Mouse (Mus musculus) olfactory bulb, adult 2 months (tissue): ENCODE results near the gene Emc10. TPM values are rescaled to one million over a fixed set of nuclear protein-coding genes. Genes with fewer than 3 reads are reported as not detected.

Experiments
- H3K27ac ChIP-seq: fragments of 200-500 bp; 2 replicates; pipeline ENCODE4 v1.5.1; 2012; ENCODE audit warnings: low read depth, low read length; ENCODE audit not compliant: insufficient read depth
- H3K4me1 ChIP-seq: fragments of 200-500 bp; 2 replicates; pipeline ENCODE4 v1.6.1; 2012; ENCODE audit warnings: low read length; ENCODE audit not compliant: control insufficient read depth, insufficient read depth
- H3K4me3 ChIP-seq: fragments of 200-500 bp; 2 replicates; pipeline ENCODE4 v1.5.1; 2012; ENCODE audit warnings: mild to moderate bottlenecking, low read depth, low read length, moderate library complexity; ENCODE audit not compliant: insufficient read depth
- CTCF ChIP-seq: fragments of 200-500 bp; IDR thresholded peaks from 2 replicates; pipeline ENCODE4 v1.5.1; 2012; ENCODE audit warnings: low read depth, mild to moderate bottlenecking, low read length, moderate library complexity; ENCODE audit not compliant: insufficient read depth
- POLR2A ChIP-seq: fragments of 200-500 bp; IDR thresholded peaks from 2 replicates; pipeline ENCODE4 v1.6.1; 2012; ENCODE audit warnings: mild to moderate bottlenecking, low read depth, low read length, moderate library complexity; ENCODE audit not compliant: insufficient read depth
- WGBS: fragments of 180-500 bp; shearing (Covaris S2); methylation state at CpG from one replicate; pipeline ENCODE4 v1.1.7; 2018; 5-methylcytosine and 5-hydroxymethylcytosine counted together
- polyA plus RNA-seq: library from polyadenylated mRNA; stranded (reverse); fragments of >200 nt; gene quantifications from 2 replicates; pipeline ENCODE4 v1.2.4, GENCODE M21; 2012; ENCODE audit warnings: low replicate concordance; ENCODE audit not compliant: missing spikeins, insufficient read depth, insufficient read length

Gene Emc10
- polyA plus RNA-seq, 1 experiment = not detected

- H3K4me1 ChIP-seq = peaks cover 10% of the 10 kb centered on the region
- peak overlapping the region; percentile 43 for H3K4me3 ChIP-seq
- no peak overlapping the region for H3K27ac ChIP-seq
- WGBS = 5% methylated on average over 40 of the region's 40 CpGs
- peak; percentile 77; the same call in 1 of the 2 replicates for TF ChIP-seq CTCF
- TF ChIP-seq POLR2A = no peak
Observed at GRCm38 (mm10) chr7:44527483-44528398, 31.4 kb upstream of the Emc10 start.

GRCm38 (mm10) chr7:44526414-44527154 is 30.3 kb upstream of the Emc10 start:
- Histone ChIP-seq H3K4me1 (peaks cover 14% of the 10 kb centered on the region), H3K4me3 (no peak overlapping the region), H3K27ac (no peak overlapping the region)
- 91% methylated on average over 14 of the region's 14 CpGs for WGBS
- TF ChIP-seq CTCF (no peak), POLR2A (no peak)

GRCm38 (mm10) chr7:44525126-44525832 is 28.9 kb upstream of the Emc10 start:
- H3K4me3 ChIP-seq = no peak overlapping the region
- 19% methylated on average over 22 of the region's 22 CpGs for WGBS
- no peak overlapping the region for H3K27ac ChIP-seq
- TF ChIP-seq POLR2A (no peak), CTCF (no peak)
- peaks cover 15% of the 10 kb centered on the region for H3K4me1 ChIP-seq

GRCm38 (mm10) chr7:44524502-44524901 is 28.2 kb upstream of the Emc10 start, which contains the start of gene Mybpc2:
Gene Mybpc2 (minus strand): TSS chr7:44524656.
- TF ChIP-seq CTCF (no peak), POLR2A (no peak)
- Histone ChIP-seq H3K27ac (no peak within 1 kb of the TSS), H3K4me1 (peaks cover 15% of the 10 kb centered on the region), H3K4me3 (no peak within 1 kb of the TSS)
- WGBS = 53% methylated on average over 12 of the region's 12 CpGs

GRCm38 (mm10) chr7:44523056-44523455 is 26.7 kb upstream of the Emc10 start:
- TF ChIP-seq CTCF = no peak
- no peak for TF ChIP-seq POLR2A

GRCm38 (mm10) chr7:44521710-44522109 is 25.4 kb upstream of the Emc10 start:
- H3K4me3 ChIP-seq = no peak overlapping the region
- H3K4me1 ChIP-seq = peaks cover 10% of the 10 kb centered on the region; the same call in 1 of the 2 replicates

More at GRCm38 (mm10) chr7:44523056-44523455, 26.7 kb upstream of the Emc10 start:
- Histone ChIP-seq H3K4me3 (no peak overlapping the region), H3K27ac (no peak overlapping the region), H3K4me1 (peaks cover 13% of the 10 kb centered on the region)
- 80% methylated on average over 2 of the region's 2 CpGs for whole genome bisulfite sequencing

GRCm38 (mm10) chr7:44520990-44521389 is 24.7 kb upstream of the Emc10 start:
- peaks cover 10% of the 10 kb centered on the region; the same call in 1 of the 2 replicates for H3K4me1 ChIP-seq
- no peak for TF ChIP-seq POLR2A
- no peak for TF ChIP-seq CTCF
- 76% methylated on average over 3 of the region's 3 CpGs for WGBS
- no peak overlapping the region for H3K4me3 ChIP-seq
- H3K27ac ChIP-seq = no peak overlapping the region

More at GRCm38 (mm10) chr7:44521710-44522109, 25.4 kb upstream of the Emc10 start:
- 5% methylated on average over 20 of the region's 20 CpGs for WGBS
- no peak for TF ChIP-seq POLR2A
- TF ChIP-seq CTCF = peak; percentile 76
- H3K27ac ChIP-seq = no peak overlapping the region

GRCm38 (mm10) chr7:44519240-44519913 is 23.0 kb upstream of the Emc10 start:
- WGBS = 65% methylated on average over 9 of the region's 9 CpGs
- H3K4me1 ChIP-seq = peaks cover 5% of the 10 kb centered on the region; the same call in 1 of the 2 replicates
- TF ChIP-seq POLR2A (no peak), CTCF (peak; percentile 32; the same call in 1 of the 2 replicates)

More at GRCm38 (mm10) chr7:44519240-44519913, 23.0 kb upstream of the Emc10 start:
- Histone ChIP-seq H3K4me3 (no peak overlapping the region), H3K27ac (no peak overlapping the region)
